Mouse (Mus musculus) embryonic fibroblast, embryonic 13.5 days (primary cell): ENCODE results near the gene Mob2.

Experiments
- CTCF ChIP-seq: IDR thresholded peaks from 2 replicates; pipeline ENCODE4 v1.5.1; 2011; ENCODE audit warnings: mild to moderate bottlenecking, control low read depth, low read length, moderate library complexity, borderline replicate concordance; ENCODE audit not compliant: insufficient read depth
- POLR2A ChIP-seq: IDR thresholded peaks from 2 replicates; pipeline ENCODE4 v1.6.1; 2011; ENCODE audit warnings: low read depth, mild to moderate bottlenecking, control low read depth, low read length, moderate library complexity

DNA sequence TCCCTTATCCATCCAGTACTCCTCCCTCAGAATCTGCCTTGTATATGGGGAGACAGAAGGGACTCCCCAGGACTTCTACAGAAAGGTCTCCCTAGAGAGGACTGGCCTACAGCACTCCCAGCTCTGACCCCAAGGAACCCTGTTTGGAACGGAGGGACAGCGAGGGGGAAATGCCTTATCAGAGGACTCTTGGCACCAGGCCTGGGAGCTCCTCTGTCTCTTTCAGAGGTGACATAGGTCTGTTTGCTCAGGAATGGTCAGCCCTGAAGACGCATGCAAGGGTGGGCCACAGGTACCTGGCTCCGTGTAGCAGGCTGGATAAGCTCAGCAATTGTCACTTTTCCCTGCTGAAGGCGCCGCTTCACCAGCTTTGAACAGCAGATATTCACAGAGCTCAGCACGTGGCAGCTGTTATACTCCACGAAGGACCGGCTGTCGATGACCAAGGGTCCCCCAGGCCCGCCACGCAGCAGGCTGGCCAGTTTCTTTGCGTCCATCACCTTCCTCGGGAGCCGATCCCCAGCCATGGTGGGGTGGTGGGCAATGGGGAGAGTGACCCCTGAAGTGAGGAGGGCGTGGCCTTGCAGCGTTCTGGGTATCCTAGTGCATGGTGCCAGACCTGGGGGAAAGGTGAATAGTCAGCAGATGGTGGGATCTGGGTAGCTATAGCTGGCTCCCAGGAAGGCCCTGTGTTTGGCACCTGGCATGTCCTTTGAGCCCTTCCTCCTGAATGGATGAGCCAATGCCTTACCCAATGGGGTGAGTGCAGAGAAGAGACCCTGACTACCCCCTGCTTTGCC lies 29.0 kb upstream of the Mob2 start:
- TF ChIP-seq CTCF (no peak), POLR2A (no peak)
